Mouse (Mus musculus) lung, embryonic 15.5 days (tissue): Measurements from ENCODE around the gene Sgpl1. TPM values are rescaled to one million over a fixed set of nuclear protein-coding genes. Genes with fewer than 3 reads are reported as not detected.
A peak's percentile ranks its signal among the peaks of the same experiment; 100 is the strongest.

Source experiments
- ATAC-seq: fragments of 200-750 bp; cut with Nextera tagmentation; 2 replicates; pipeline ENCODE4 v1.8.0; 2017; ENCODE audit warnings: moderate number of reproducible peaks, borderline replicate concordance; ENCODE audit not compliant: low FRiP score, low TSS enrichment; ENCODE audit errors: extremely low read depth
- H3K27ac ChIP-seq: fragments of 300-500 bp; sonication (generic); 2 replicates; pipeline ENCODE4 v1.5.1; 2015; ENCODE audit warnings: moderate library complexity, mild to moderate bottlenecking, inconsistent platforms
- H3K27me3 ChIP-seq: fragments of 300-500 bp; sonication (generic); 2 replicates; pipeline ENCODE4 v1.6.1; 2015; ENCODE audit warnings: inconsistent platforms
- H3K36me3 ChIP-seq: fragments of 300-500 bp; sonication (generic); 2 replicates; pipeline ENCODE4 v1.6.1; 2015; ENCODE audit warnings: inconsistent platforms
- H3K4me1 ChIP-seq: fragments of 300-500 bp; sonication (generic); 2 replicates; pipeline ENCODE4 v1.6.1; 2015; ENCODE audit warnings: inconsistent platforms
- H3K4me2 ChIP-seq: fragments of 300-500 bp; sonication (generic); 2 replicates; pipeline ENCODE4 v1.6.1; 2015; ENCODE audit warnings: inconsistent platforms, mild to moderate bottlenecking, moderate library complexity
- H3K4me3 ChIP-seq: fragments of 300-500 bp; sonication (generic); 2 replicates; pipeline ENCODE4 v1.5.1; 2015; ENCODE audit warnings: mild to moderate bottlenecking, inconsistent platforms
- H3K9ac ChIP-seq: fragments of 300-500 bp; sonication (generic); 2 replicates; pipeline ENCODE4 v1.6.1; 2015; ENCODE audit warnings: inconsistent platforms
- H3K9me3 ChIP-seq: fragments of 300-500 bp; sonication (generic); 2 replicates; pipeline ENCODE4 v1.6.1; 2016; ENCODE audit warnings: inconsistent platforms
- WGBS: fragments of 180-500 bp; shearing (Covaris S2); methylation state at CpG from one replicate; pipeline ENCODE4 v1.1.7; 2015; 5-methylcytosine and 5-hydroxymethylcytosine counted together
- polyA plus RNA-seq: library from polyadenylated mRNA; unstranded; fragments of >200 nt; fragmentation: Nextera tagmentation; extraction: Ambion mirVana; gene quantifications from 2 replicates; pipeline ENCODE4 v1.2.1, GENCODE M21; 2015

Gene Sgpl1
- polyA plus RNA-seq, 1 experiment from 2014 or later = 62.7 TPM

DNA sequence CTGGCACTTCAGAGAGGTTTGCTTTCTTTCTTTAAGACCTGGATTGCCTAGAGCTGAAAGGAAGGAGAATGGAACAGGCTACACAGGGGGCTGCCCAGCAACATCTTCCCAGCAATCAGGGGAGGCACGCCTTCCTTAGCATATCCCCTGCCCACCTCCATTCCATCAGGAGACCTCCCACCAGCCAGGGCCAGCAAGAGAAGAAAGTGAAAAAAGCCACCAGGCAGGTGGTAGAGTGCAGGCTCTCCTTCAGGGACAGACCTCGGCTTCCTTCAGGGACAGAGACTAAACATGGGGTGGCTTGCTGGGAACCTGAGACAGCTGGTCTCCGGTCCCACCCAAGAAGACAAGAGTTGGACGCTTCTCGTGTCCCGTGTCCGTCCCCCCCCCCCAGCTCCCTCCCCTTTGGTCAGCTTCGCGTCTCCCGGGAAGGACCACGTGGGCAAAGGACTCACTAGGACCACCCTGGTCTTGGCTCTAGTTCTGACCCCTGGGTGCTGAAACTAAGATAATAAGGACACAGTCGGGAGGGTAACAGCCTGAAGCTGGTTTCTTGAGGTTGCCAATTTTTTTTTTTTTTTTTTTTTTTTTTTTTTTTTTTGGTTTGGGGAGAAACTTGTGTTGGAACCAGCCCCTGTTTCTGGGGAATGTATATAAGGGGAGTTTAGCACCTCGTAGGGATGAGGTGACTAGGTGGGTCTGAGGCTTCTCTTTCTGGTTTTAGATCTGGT is 27.4 kb upstream of the Sgpl1 start:
- peak; percentile 72 for ATAC-seq
- Histone ChIP-seq H3K9ac (no peak overlapping the region), H3K4me2 (no peak overlapping the region), H3K9me3 (no peaks in the 10 kb centered on the region), H3K27me3 (no peaks in the 10 kb centered on the region), H3K4me1 (peaks cover 23% of the 10 kb centered on the region), H3K27ac (no peak overlapping the region), H3K36me3 (no peaks in the 10 kb centered on the region), H3K4me3 (no peak overlapping the region)
- 26% methylated on average over 13 of the region's 13 CpGs for WGBS

DNA sequence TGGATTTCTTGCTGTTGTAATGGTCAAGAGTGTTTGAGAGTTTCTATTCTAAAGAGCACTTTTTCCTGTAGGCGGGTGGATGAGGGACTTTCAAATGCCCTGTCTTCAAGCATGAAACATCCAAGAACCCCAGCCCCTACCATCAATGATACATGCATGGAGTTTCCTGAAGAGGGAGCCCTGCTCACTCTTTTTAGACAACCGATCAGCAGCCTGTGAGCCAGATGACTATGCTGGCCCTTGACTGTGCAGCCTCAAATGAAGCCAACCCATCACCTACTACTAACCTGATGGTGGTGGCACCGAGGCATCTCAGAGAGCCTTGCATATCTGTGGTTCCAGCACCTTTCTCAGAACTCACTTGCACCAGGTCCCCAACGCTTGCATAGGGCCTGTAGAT is 25.0 kb upstream of the Sgpl1 start:
- H3K9me3 ChIP-seq = no peaks in the 10 kb centered on the region
- H3K4me3 ChIP-seq = no peak overlapping the region
- no peaks in the 10 kb centered on the region for H3K27me3 ChIP-seq
- 86% methylated on average over 4 of the region's 4 CpGs for WGBS
- no peak for ATAC-seq
- no peak overlapping the region for H3K4me2 ChIP-seq
- no peaks in the 10 kb centered on the region for H3K36me3 ChIP-seq
- H3K27ac ChIP-seq = no peak overlapping the region
- H3K9ac ChIP-seq = no peak overlapping the region
- peaks cover 23% of the 10 kb centered on the region for H3K4me1 ChIP-seq

DNA sequence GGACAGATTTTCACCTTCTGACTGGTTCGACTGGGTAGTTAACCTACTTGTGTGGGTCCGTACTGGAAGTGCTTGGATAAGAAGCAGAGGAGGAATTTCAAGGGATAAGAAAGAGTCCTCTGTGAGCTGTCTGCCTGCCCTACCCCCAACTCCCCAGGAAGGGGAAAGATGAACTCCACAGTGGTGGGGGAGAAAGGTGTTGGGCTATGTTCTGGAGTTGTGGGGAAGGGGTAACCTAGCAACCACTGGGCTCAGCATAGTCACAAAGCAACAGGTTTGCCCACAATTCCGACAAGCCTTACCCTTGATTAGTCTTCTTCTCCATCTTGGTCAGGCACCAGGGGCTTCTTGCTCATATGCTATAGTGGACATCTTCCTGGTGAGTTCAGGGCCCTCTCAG is 24.2 kb upstream of the Sgpl1 start, which contains the start of gene Tbata:
Gene Tbata (plus strand): TSS at position 301 of the 400 bp plus-strand sequence.
- H3K27me3 ChIP-seq = no peaks in the 10 kb centered on the region
- WGBS = 46% methylated on average over 3 of the region's 3 CpGs
- H3K9me3 ChIP-seq = no peaks in the 10 kb centered on the region
- no peaks in the 10 kb centered on the region for H3K36me3 ChIP-seq
- no peak within 1 kb of the TSS for H3K9ac ChIP-seq
- H3K27ac ChIP-seq = no peak within 1 kb of the TSS
- no peak within 1 kb of the TSS for H3K4me3 ChIP-seq
- H3K4me1 ChIP-seq = peaks cover 23% of the 10 kb centered on the region
- no peak for ATAC-seq
- H3K4me2 ChIP-seq = no peak within 1 kb of the TSS

DNA sequence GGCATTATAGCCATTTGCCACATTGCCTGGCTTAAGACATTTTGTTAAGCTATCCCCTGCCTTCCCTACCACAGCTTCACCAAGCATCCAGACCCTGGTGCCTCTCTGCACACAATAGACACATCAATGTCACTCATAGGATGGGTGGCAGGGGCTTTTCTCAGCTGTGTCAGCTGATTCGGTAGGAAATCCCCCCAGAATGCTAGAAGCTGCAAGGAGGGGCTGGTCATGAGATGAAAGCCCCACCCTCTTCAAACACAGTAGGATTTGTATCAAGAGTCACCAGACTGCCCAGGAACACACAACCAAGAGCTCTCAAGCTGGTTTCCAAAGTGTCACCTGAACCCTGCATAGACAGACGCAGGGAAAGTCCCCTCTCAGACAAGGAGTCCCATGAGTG is 20.9 kb upstream of the Sgpl1 start:
- Histone ChIP-seq H3K27ac (no peak overlapping the region), H3K27me3 (no peaks in the 10 kb centered on the region), H3K4me1 (no peaks in the 10 kb centered on the region), H3K9ac (no peak overlapping the region), H3K9me3 (no peaks in the 10 kb centered on the region), H3K4me3 (no peak overlapping the region), H3K36me3 (no peaks in the 10 kb centered on the region), H3K4me2 (no peak overlapping the region)
- 48% methylated on average over 2 of the region's 2 CpGs for WGBS
- ATAC-seq = no peak

DNA sequence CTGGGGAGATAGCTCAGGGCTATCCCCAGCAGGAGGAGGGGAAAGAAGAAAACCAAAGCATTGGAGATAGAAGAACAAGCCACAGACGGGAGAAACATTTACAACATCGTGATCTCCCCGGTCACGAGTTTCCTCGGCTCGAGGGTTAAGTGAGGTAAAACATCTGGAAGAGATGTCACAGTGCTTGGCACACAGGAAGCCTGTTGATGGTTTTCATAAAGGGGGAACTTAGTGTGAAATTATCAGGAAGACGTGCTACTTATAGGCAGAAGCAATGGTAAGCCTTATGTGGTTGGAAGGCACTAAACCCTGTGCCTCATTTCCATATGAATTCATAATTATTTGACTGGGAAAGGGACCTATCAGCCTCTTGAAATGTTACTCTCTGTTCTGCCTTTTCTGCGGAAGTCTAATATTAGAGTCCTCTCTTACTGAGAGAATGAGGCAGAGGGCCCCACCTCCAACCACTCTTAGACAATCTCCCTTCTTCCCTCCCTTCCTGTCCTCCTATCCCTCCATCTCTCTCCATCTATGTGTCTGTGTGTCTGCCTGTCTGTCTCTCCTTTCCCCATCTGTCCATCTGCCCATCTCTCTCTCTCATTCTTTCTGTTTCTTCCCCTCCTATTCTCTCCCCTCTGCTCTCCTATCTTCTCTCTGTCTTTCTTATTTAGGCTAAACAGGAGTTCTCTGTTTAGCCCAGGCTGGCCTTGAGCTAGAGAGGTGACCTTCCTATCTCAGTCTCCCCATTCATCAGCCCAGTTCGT is 20.0 kb upstream of the Sgpl1 start:
- no peak overlapping the region for H3K27ac ChIP-seq
- H3K27me3 ChIP-seq = no peaks in the 10 kb centered on the region
- WGBS = 33% methylated on average over 9 of the region's 9 CpGs
- H3K4me2 ChIP-seq = no peak overlapping the region
- no peaks in the 10 kb centered on the region for H3K9me3 ChIP-seq
- no peak overlapping the region for H3K4me3 ChIP-seq
- H3K9ac ChIP-seq = no peak overlapping the region
- H3K4me1 ChIP-seq = no peaks in the 10 kb centered on the region
- no peak for ATAC-seq
- H3K36me3 ChIP-seq = no peaks in the 10 kb centered on the region

DNA sequence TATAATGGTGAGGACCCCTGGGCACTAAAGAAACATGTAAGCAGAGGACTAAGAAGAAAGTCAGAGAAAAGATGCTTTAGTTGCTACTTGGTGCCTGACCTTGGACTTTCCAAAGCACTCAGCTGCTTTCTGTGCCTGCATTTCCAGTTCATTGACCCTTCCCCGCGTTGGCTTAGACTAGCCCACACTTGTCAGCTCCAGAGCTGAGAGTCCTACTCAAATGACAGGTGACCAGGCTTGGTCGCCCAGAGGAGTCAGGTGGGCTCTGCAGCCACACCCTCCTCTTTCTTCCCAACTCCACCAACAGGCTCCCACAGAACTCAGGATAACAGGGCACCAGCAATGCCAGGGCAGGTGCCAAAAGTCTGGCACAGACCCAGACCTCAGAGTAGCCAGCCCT is 14.9 kb upstream of the Sgpl1 start:
- Histone ChIP-seq H3K4me1 (no peaks in the 10 kb centered on the region), H3K9me3 (no peaks in the 10 kb centered on the region), H3K27ac (no peak overlapping the region), H3K4me2 (no peak overlapping the region), H3K36me3 (no peaks in the 10 kb centered on the region), H3K27me3 (no peaks in the 10 kb centered on the region), H3K9ac (no peak overlapping the region), H3K4me3 (no peak overlapping the region)
- 58% methylated on average over 3 of the region's 3 CpGs for WGBS
- ATAC-seq = no peak

DNA sequence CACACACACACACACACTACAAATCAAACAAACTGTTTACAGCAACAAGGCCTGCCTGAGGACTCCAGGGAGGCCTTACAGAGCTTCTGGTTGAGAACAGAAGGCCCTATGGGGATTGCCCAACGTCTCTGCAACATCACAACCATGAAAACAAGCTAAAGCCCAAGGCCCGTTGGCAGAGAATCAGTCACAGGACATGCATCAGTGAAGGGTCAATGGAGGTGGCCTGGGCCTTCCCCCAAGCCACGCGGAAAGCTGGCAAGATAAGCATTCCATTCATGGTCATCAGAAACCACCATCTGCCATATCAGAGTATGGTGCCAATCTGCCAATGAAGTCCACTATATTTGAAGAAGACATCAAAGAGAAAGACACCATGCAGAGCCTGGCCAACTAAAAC is 13.2 kb upstream of the Sgpl1 start:
- no peak for ATAC-seq
- Histone ChIP-seq H3K9me3 (no peaks in the 10 kb centered on the region), H3K9ac (no peak overlapping the region), H3K36me3 (no peaks in the 10 kb centered on the region), H3K27ac (no peak overlapping the region), H3K27me3 (no peaks in the 10 kb centered on the region), H3K4me3 (no peak overlapping the region), H3K4me2 (no peak overlapping the region), H3K4me1 (no peaks in the 10 kb centered on the region)
- 64% methylated on average over 4 of the region's 4 CpGs for WGBS

DNA sequence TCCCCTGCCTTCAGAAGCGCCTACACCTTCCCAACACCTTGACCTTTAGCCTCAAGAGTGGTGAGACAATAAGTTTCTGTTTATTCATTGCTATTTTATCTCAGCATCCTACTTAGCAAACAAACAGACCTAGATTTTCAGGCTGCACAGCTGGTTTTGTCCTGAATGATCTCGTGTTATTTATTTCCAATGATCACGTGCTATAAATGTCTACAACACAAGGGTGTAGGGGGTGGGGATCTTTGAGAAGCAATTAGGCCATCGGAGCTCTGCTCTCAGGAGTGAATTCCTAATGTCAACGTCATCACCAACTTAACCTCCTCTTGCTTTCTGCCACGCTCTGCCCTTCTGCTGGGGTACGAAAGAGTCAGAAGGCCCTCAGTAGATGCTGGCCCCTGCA is 12.6 kb upstream of the Sgpl1 start:
- H3K9ac ChIP-seq = no peak overlapping the region
- H3K27ac ChIP-seq = no peak overlapping the region
- H3K27me3 ChIP-seq = no peaks in the 10 kb centered on the region
- no peaks in the 10 kb centered on the region for H3K36me3 ChIP-seq
- WGBS = 51% methylated on average over 7 of the region's 7 CpGs
- H3K4me2 ChIP-seq = no peak overlapping the region
- no peak overlapping the region for H3K4me3 ChIP-seq
- H3K4me1 ChIP-seq = no peaks in the 10 kb centered on the region
- ATAC-seq = no peak
- H3K9me3 ChIP-seq = no peaks in the 10 kb centered on the region

DNA sequence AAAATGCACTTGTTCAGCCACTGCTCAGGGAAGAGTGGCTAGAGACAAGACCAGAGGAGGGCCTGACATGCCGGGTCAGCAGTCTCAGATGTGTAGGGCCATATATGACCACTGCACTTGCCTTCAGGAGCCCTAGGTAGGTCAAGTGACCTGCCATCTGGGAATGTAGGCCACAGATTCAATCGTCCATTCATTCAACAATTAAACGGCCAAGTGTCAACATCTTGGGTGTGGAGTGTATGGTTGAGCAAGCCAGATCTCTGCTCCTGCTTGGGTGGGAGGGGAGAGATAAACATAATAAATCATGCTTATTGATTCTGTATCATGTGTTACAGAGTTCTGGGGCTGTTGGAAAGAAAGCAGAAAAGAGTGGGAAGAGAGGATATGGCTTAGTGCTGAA is 11.1 kb upstream of the Sgpl1 start:
- H3K4me1 ChIP-seq = 0 out of 2 replicates have a peak, but pooled peaks cover 5% of the 10 kb centered on the region
- H3K27ac ChIP-seq = no peak overlapping the region
- H3K36me3 ChIP-seq = no peaks in the 10 kb centered on the region
- no peaks in the 10 kb centered on the region for H3K9me3 ChIP-seq
- no peaks in the 10 kb centered on the region for H3K27me3 ChIP-seq
- H3K4me3 ChIP-seq = no peak overlapping the region
- WGBS = 57% methylated on average over 3 of the region's 3 CpGs
- no peak overlapping the region for H3K9ac ChIP-seq
- no peak for ATAC-seq
- no peak overlapping the region for H3K4me2 ChIP-seq

DNA sequence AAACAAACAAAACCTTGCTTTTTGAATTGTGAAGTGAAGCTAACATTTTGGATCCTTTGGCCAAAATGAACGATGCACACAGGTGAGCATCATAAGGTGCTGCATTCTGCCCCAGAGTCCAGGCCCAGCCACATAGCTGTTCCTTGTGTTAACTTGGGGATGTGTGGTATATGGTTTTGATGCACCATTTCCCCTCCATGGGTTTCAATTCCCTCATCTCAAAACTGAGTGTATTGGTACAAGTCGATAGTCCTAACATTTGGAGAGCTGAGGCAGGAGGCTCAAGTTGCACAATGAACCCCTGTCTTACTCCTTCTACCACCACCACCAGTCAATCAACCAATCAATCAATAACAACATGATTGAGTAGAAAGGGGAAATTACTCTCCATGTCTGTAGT is 8.9 kb upstream of the Sgpl1 start:
- no peak overlapping the region for H3K27ac ChIP-seq

DNA sequence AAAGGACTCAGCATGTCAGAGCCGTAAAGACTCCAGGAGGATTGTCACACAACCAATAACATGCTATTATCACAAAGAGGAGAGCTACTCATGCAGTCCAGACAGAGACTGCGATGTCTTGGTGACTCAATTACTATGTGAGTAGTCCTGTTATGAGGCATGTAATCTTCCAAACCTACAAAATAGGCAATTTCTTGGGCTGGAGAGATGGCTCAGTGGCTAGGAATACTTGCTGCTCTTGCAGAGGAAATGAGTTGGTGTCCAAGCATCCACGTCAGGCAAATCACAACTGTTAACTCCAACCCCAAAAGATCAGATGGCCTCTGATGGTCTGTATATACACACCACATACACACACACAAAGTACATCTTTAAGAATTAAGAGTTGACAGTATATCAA is 8.1 kb upstream of the Sgpl1 start:
- no peak overlapping the region for H3K27ac ChIP-seq
- no peaks in the 10 kb centered on the region for H3K36me3 ChIP-seq
- H3K9ac ChIP-seq = no peak overlapping the region
- H3K4me1 ChIP-seq = 0 out of 2 replicates have a peak, but pooled peaks cover 12% of the 10 kb centered on the region
- H3K9me3 ChIP-seq = no peaks in the 10 kb centered on the region
- no peak overlapping the region for H3K4me3 ChIP-seq
- no peak for ATAC-seq
- 69% methylated on average over 3 of the region's 3 CpGs for WGBS
- no peaks in the 10 kb centered on the region for H3K27me3 ChIP-seq
- no peak overlapping the region for H3K4me2 ChIP-seq

More for the DNA sequence above, 8.9 kb upstream of the Sgpl1 start:
- WGBS = 89% methylated on average over 2 of the region's 2 CpGs
- H3K4me1 ChIP-seq = 0 out of 2 replicates have a peak, but pooled peaks cover 12% of the 10 kb centered on the region
- H3K4me2 ChIP-seq = no peak overlapping the region
- H3K4me3 ChIP-seq = no peak overlapping the region
- no peak for ATAC-seq
- no peaks in the 10 kb centered on the region for H3K27me3 ChIP-seq
- no peaks in the 10 kb centered on the region for H3K36me3 ChIP-seq
- H3K9ac ChIP-seq = no peak overlapping the region
- no peaks in the 10 kb centered on the region for H3K9me3 ChIP-seq

DNA sequence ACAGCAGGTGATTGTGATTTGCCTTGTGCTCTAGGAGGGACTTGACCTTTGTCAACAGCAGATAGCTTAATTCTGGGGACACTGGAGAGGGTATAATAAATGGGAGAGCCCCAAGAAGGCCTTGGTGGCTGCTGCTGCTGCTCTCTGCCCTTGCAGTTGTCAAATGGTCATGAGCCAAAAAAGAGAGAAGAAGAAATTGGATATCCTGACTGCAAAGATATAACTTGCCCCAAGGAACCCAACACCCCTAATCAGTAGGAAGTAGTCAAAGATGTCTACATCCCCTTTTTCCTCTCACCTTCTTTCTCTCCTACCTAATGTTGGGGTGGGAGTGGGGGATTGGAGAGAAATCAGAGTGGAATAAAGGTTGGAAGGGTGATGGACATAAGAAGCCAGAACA is 4.6 kb upstream of the Sgpl1 start:
- Histone ChIP-seq H3K27ac (no peak overlapping the region), H3K9ac (no peak overlapping the region)

More for the DNA sequence above, 4.6 kb upstream of the Sgpl1 start:
- Histone ChIP-seq H3K4me2 (no peak overlapping the region), H3K4me1 (0 out of 2 replicates have a peak, but pooled peaks cover 12% of the 10 kb centered on the region), H3K9me3 (no peaks in the 10 kb centered on the region), H3K4me3 (no peak overlapping the region), H3K27me3 (no peaks in the 10 kb centered on the region), H3K36me3 (no peaks in the 10 kb centered on the region)
- no peak for ATAC-seq
